Comparison of ENCODE assay signal across 12 mouse cellular contexts in genomic region chr14:25553382-25553781, GRCm38 (mm10).
DNase-seq lines count a peak whose midpoint lies in the region; ATAC-seq and TF ChIP-seq lines count a peak whose summit lies in the region.
"Had no signal": no experiment of that assay in that cellular context is flagged by ENCODE, and none has a peak within 500 bp of the region (broad histone marks: within the 10 kb centered on the region; RNA-seq: fewer than 3 reads in every experiment).

No protein-coding gene starts in this region.

- TF ChIP-seq POLR2A in limb, embryonic 14.5 days (IDR thresholded peaks at IDR 0.05; ENCODE audit: borderline replicate concordance, extremely low read depth, insufficient read depth, insufficient read length): no peak

- H3K4me1 ChIP-seq in lung, postnatal 0 days (ENCODE audit: insufficient read depth, low read depth, low read length): peaks cover 20% of the 10 kb centered on the region
- peaks cover 28% of the 10 kb centered on the region for H3K4me1 ChIP-seq in hindbrain, embryonic 11.5 days (replicated peaks; ENCODE audit: control insufficient read depth, insufficient read depth, low read length)
- H3K4me1 ChIP-seq in limb, embryonic 14.5 days (ENCODE audit: control insufficient read depth, insufficient read depth, low read length): peaks cover 58% of the 10 kb centered on the region
- H3K4me1 ChIP-seq in liver, embryonic 12.5 days: peaks cover 44% of the 10 kb centered on the region

- no peak overlapping the region for H3K27ac ChIP-seq in lung, postnatal 0 days (ENCODE audit: low read length)
- H3K27ac ChIP-seq in hindbrain, embryonic 11.5 days (ENCODE audit: low read depth, low read length): peak overlapping the region; percentile 61
- H3K27ac ChIP-seq in limb, embryonic 14.5 days (replicated peaks; ENCODE audit: low read depth, low read length): 0 out of 2 replicates have a peak overlapping the region, but pooled peaks have one; percentile 48
- H3K27ac ChIP-seq in liver, embryonic 12.5 days: no peak overlapping the region
- H3K27ac ChIP-seq: lung, embryonic 15.5 days had no signal

- no peaks in the 10 kb centered on the region for H3K27me3 ChIP-seq in lung, postnatal 0 days (replicated peaks; ENCODE audit: insufficient read depth, low read length)
- H3K27me3 ChIP-seq in hindbrain, embryonic 11.5 days (ENCODE audit: control insufficient read depth, insufficient read depth, low read length): no peaks in the 10 kb centered on the region
- no peaks in the 10 kb centered on the region for H3K27me3 ChIP-seq in limb, embryonic 14.5 days (ENCODE audit: control insufficient read depth, insufficient read depth, low read length)
- H3K27me3 ChIP-seq in liver, embryonic 12.5 days (replicated peaks): no peaks in the 10 kb centered on the region
- H3K27me3 ChIP-seq: lung, embryonic 15.5 days had no signal

- H3K9me3 ChIP-seq in lung, postnatal 0 days (ENCODE audit: low read length): no peaks in the 10 kb centered on the region
- no peaks in the 10 kb centered on the region for H3K9me3 ChIP-seq in hindbrain, embryonic 11.5 days (ENCODE audit: control insufficient read depth, low read length)
- H3K9me3 ChIP-seq in limb, embryonic 14.5 days (ENCODE audit: control insufficient read depth, low read length): no peaks in the 10 kb centered on the region
- no peaks in the 10 kb centered on the region for H3K9me3 ChIP-seq in liver, embryonic 12.5 days (replicated peaks)
- H3K9me3 ChIP-seq: lung, embryonic 15.5 days had no signal

- no peak for TF ChIP-seq EP300 in lung, postnatal 0 days (IDR thresholded peaks at IDR 0.05)

- H3K36me3 ChIP-seq in lung, postnatal 0 days (ENCODE audit: insufficient read depth, low read length): no peaks in the 10 kb centered on the region
- no peaks in the 10 kb centered on the region for H3K36me3 ChIP-seq in hindbrain, embryonic 11.5 days (ENCODE audit: control insufficient read depth, insufficient read depth, low read length)
- H3K36me3 ChIP-seq in limb, embryonic 14.5 days (ENCODE audit: control insufficient read depth, insufficient read depth, low read length): peaks cover 35% of the 10 kb centered on the region
- peaks cover 11% of the 10 kb centered on the region for H3K36me3 ChIP-seq in liver, embryonic 12.5 days

- no peak for DNase-seq in lung, postnatal 0 days (ENCODE audit: low spot score)
- DNase-seq in lung, postnatal 25 days (ENCODE audit: low spot score): no peak
- DNase-seq in hindbrain, embryonic 11.5 days (ENCODE audit: low spot score): no peak
- DNase-seq in limb, embryonic 14.5 days (ENCODE audit: low spot score): no peak
- no peak for DNase-seq in layer of hippocampus, adult 9-10 months (ENCODE audit: low spot score)
- DNase-seq in cerebellum, postnatal 25 days: no peak
- DNase-seq: cerebellum, adult 9-10 months; gastrocnemius, postnatal 14 days; kidney, postnatal 14 days; retina, postnatal 1 day had no signal

- WGBS in lung, postnatal 0 days: 59% methylated on average over 2 of the region's 2 CpGs
- WGBS in hindbrain, embryonic 11.5 days: 88% methylated on average over 2 of the region's 2 CpGs
- WGBS in limb, embryonic 14.5 days: 66% methylated on average over 2 of the region's 2 CpGs
- 81% methylated on average over 2 of the region's 2 CpGs for whole genome bisulfite sequencing in liver, embryonic 12.5 days (ENCODE audit: insufficient replicate concordance)

- no peak overlapping the region for H3K9ac ChIP-seq in lung, postnatal 0 days (replicated peaks; ENCODE audit: low read depth)
- no peak overlapping the region; the same call in 1 of the 2 replicates for H3K9ac ChIP-seq in hindbrain, embryonic 11.5 days (ENCODE audit: low read depth, low read length)
- H3K9ac ChIP-seq in limb, embryonic 14.5 days (ENCODE audit: low read depth, low read length, severe bottlenecking): no peak overlapping the region
- no peak overlapping the region for H3K9ac ChIP-seq in liver, embryonic 12.5 days

- 0 out of 2 replicates have a peak, but pooled peaks have one; percentile 4 for TF ChIP-seq CTCF in lung, postnatal 0 days (IDR thresholded peaks at IDR 0.05)

- no peak overlapping the region for H3K4me2 ChIP-seq in lung, postnatal 0 days (replicated peaks; ENCODE audit: low read depth, low read length)
- no peak overlapping the region for H3K4me2 ChIP-seq in hindbrain, embryonic 11.5 days (replicated peaks; ENCODE audit: low read depth, low read length)
- H3K4me2 ChIP-seq in limb, embryonic 14.5 days (replicated peaks; ENCODE audit: low read depth, low read length, severe bottlenecking): no peak overlapping the region
- H3K4me2 ChIP-seq in liver, embryonic 12.5 days: no peak overlapping the region
- H3K4me2 ChIP-seq: lung, embryonic 15.5 days had no signal

- no peak overlapping the region for H3K4me3 ChIP-seq in lung, postnatal 0 days (ENCODE audit: low read depth, low read length)
- no peak overlapping the region for H3K4me3 ChIP-seq in hindbrain, embryonic 11.5 days (ENCODE audit: low read depth, low read length)
- no peak overlapping the region for H3K4me3 ChIP-seq in limb, embryonic 14.5 days (replicated peaks; ENCODE audit: low read length)
- H3K4me3 ChIP-seq in liver, embryonic 12.5 days: no peak overlapping the region
- H3K4me3 ChIP-seq: lung, embryonic 15.5 days had no signal

- no peak for ATAC-seq in lung, postnatal 0 days
- ATAC-seq in hindbrain, embryonic 11.5 days (ENCODE audit: low FRiP score): no peak
- ATAC-seq in limb, embryonic 14.5 days (ENCODE audit: low FRiP score, low read depth): no peak
- ATAC-seq in liver, embryonic 12.5 days: no peak

Comparison
In these comparisons a context has a peak if more than half of its experiments do, and no peak if none do; other contexts are left out.
1. H3K27ac ChIP-seq: peak in hindbrain, embryonic 11.5 days (single experiment) and limb, embryonic 14.5 days (single experiment); none in lung, postnatal 0 days (single experiment) and liver, embryonic 12.5 days (single experiment).